Mouse (Mus musculus) stomach, postnatal 0 days (tissue): ENCODE data around the gene Myo10.

Experiments used
- CTCF ChIP-seq: IDR thresholded peaks from 2 replicates; pipeline ENCODE4 v1.5.1; 2016; ENCODE audit warnings: antibody characterized with exemption, low read depth, mild to moderate bottlenecking, moderate library complexity
- EP300 ChIP-seq: optimal IDR thresholded peaks from 2 replicates; pipeline ENCODE3; 2016; ENCODE audit warnings: antibody characterized with exemption

GRCm38 (mm10) chr15:25604231-25604630, 18.1 kb upstream of the Myo10 start:
- peak; percentile 39 for TF ChIP-seq CTCF
- TF ChIP-seq EP300: no peak
